Mouse (Mus musculus): ENCODE data around the gene Xk.
"Not testable (repeated sequence)": the region's sequence is repeated elsewhere in the genome, so short reads cannot be mapped to it uniquely, and the experiment has no call there.

Gene Xk

GRCm38 (mm10) chrX:9316457-9316856 lies 43.9 kb downstream of the Xk start:
- intact Hi-C loops (cut with DNase I): not testable (repeated sequence)

GRCm38 (mm10) chrX:9327954-9328353 lies 55.4 kb downstream of the Xk start:
- intact Hi-C loops (cut with DNase I): not testable (repeated sequence)

- intact Hi-C loops (cut with DNase I): not testable (repeated sequence)
Measured at GRCm38 (mm10) chrX:9332366-9332962, 59.9 kb downstream of the Xk start.

- intact Hi-C loops (cut with DNase I): not testable (repeated sequence)
Measured at GRCm38 (mm10) chrX:9333035-9333434, 60.5 kb downstream of the Xk start.

- intact Hi-C loops (cut with DNase I): not testable (repeated sequence)
Measured at GRCm38 (mm10) chrX:9334996-9335395, 62.4 kb downstream of the Xk start.

- intact Hi-C loops (cut with DNase I): not testable (repeated sequence)
Measured at GRCm38 (mm10) chrX:9350327-9350726, 77.8 kb downstream of the Xk start, which contains the start of gene H2al1k. Gene H2al1k, plus strand, starts transcription at chrX:9350627.
